Mouse (Mus musculus) small intestine, adult 2 months (tissue): ENCODE results near the gene Lpar2.

ENCODE experiments used
- CTCF ChIP-seq: fragments of 200-500 bp; IDR thresholded peaks from 2 replicates; pipeline ENCODE4 v1.5.1; 2012; ENCODE audit warnings: low read depth, mild to moderate bottlenecking, control low read depth, inconsistent platforms, low read length, moderate library complexity, mixed read lengths; ENCODE audit not compliant: insufficient replicate concordance, insufficient read length; ENCODE audit errors: extremely low read depth
- POLR2A ChIP-seq: fragments of 200-500 bp; IDR thresholded peaks from 2 replicates; pipeline ENCODE4 v1.6.1; 2012; ENCODE audit warnings: low read depth, mild to moderate bottlenecking, control low read depth, inconsistent platforms, low read length, moderate library complexity

DNA sequence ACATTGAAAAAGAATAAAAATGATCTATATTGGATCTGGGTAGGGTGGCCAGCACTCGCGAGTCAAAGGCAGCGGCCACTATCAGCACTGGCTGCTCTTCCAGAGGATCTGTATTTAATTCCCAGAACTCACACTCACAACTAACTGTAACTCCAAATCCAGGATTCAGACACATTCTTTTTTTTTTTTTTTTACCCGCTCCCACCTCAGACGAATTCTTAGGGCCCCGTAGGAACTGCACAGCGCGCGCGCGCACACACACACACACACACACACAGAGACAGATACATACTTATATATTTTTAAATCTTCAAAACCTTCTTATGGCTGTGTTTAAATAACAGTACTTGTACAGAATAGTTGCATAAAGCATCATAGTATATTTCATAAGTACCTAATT, 31.9 kb upstream of the Lpar2 start:
- no peak for TF ChIP-seq POLR2A
- no peak for TF ChIP-seq CTCF
